Mouse (Mus musculus) neural tube, embryonic 11.5 days (tissue): ENCODE measurements around the gene Relb. TPM values are rescaled to one million over a fixed set of nuclear protein-coding genes. Genes with fewer than 3 reads are reported as not detected.

Experiments
- ATAC-seq: fragments of 200-750 bp; cut with Nextera tagmentation; 2 replicates; pipeline ENCODE4 v1.8.0; 2017; ENCODE audit warnings: moderate number of reproducible peaks, mild to moderate bottlenecking, moderate TSS enrichment, moderate library complexity; ENCODE audit not compliant: insufficient read depth, low FRiP score, low TSS enrichment
- DNase-seq: peaks from one replicate; pipeline ENCODE4 v3.0.0-alpha.2; 2015; ENCODE audit warnings: low spot score
- H3K27ac ChIP-seq: fragments of 300-500 bp; sonication (generic); 2 replicates; pipeline ENCODE4 v1.5.1; 2014; ENCODE audit warnings: low read depth, mild to moderate bottlenecking, low read length
- H3K27me3 ChIP-seq: fragments of 300-500 bp; sonication (generic); 2 replicates; pipeline ENCODE4 v1.6.1; 2014; ENCODE audit warnings: mild to moderate bottlenecking, low read length, mixed read lengths; ENCODE audit not compliant: control insufficient read depth, insufficient read depth
- H3K36me3 ChIP-seq: fragments of 300-500 bp; sonication (generic); 2 replicates; pipeline ENCODE4 v1.6.1; 2014; ENCODE audit warnings: mild to moderate bottlenecking, low read length, moderate library complexity, mixed read lengths; ENCODE audit not compliant: control insufficient read depth, insufficient read depth
- H3K4me1 ChIP-seq: fragments of 300-500 bp; sonication (generic); 2 replicates; pipeline ENCODE4 v1.6.1; 2014; ENCODE audit warnings: low read length, mixed read lengths; ENCODE audit not compliant: control insufficient read depth, insufficient read depth
- H3K4me2 ChIP-seq: fragments of 300-500 bp; sonication (generic); 2 replicates; pipeline ENCODE4 v1.6.1; 2014; ENCODE audit warnings: low read depth, mild to moderate bottlenecking, moderate library complexity
- H3K4me3 ChIP-seq: fragments of 300-500 bp; sonication (generic); 2 replicates; pipeline ENCODE4 v1.5.1; 2014; ENCODE audit warnings: low read depth, low read length
- H3K9ac ChIP-seq: fragments of 300-500 bp; sonication (generic); 2 replicates; pipeline ENCODE4 v1.6.1; 2014; ENCODE audit warnings: mild to moderate bottlenecking, low read length
- H3K9me3 ChIP-seq: fragments of 300-500 bp; sonication (generic); 2 replicates; pipeline ENCODE4 v1.6.1; 2016; ENCODE audit warnings: low read length; ENCODE audit not compliant: control insufficient read depth
- WGBS: fragments of 180-500 bp; shearing (Covaris S2); extraction: QIAGEN DNeasy Blood & Tissue Kit; methylation state at CpG from one replicate; pipeline ENCODE4 v1.1.7; 2014; 5-methylcytosine and 5-hydroxymethylcytosine counted together
- polyA plus RNA-seq: library from polyadenylated mRNA; unstranded; fragments of >200 nt; fragmentation: Nextera tagmentation; extraction: Ambion mirVana; gene quantifications from 2 replicates; pipeline ENCODE4 v1.2.1, GENCODE M21; 2014

Relb gene
- polyA plus RNA-seq, 1 experiment from 2014 or later = 3.8 TPM

- H3K27me3 ChIP-seq = peaks cover 39% of the 10 kb centered on the region
These were observed 50.8 kb downstream of the Relb start for GRCm38 (mm10) chr7:19578436-19578835.

DNA sequence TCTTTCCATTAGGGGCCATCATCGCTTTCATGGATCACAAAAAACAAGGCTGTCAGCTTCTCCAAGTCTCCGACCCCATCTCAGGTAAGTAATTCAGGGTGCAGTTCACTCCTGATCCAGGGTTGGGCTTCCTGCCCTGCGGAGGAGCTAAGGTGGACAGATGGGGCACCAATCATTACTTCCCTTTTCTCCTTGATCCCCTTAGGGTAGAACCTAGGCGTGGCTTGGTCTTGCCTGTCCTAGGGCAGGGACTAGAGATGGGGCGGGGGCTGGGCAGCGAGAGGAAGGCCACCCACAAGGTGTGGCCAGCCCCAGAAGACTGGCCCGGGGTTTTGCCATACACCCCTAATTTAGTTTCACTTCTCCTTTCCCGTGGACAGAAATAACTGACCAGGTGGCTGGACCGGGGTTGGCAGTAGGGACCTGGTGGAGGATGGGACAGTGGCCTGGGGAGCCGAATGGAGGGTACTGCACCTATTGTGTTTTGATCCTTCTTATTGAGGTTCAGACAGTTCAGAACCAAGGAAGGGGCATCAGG is 51.3 kb downstream of the Relb start:
- no peaks in the 10 kb centered on the region for H3K4me1 ChIP-seq
- peak overlapping the region; percentile 22; the same call in 1 of the 2 replicates for H3K4me3 ChIP-seq
- H3K27me3 ChIP-seq = peaks cover 39% of the 10 kb centered on the region
- H3K4me2 ChIP-seq = peak overlapping the region; percentile 48
- 15% methylated on average over 10 of the region's 10 CpGs for WGBS
- H3K9me3 ChIP-seq = no peaks in the 10 kb centered on the region
- H3K36me3 ChIP-seq = peaks cover 4% of the 10 kb centered on the region; the same call in 1 of the 2 replicates
- DNase-seq = no peak
- no peak overlapping the region for H3K27ac ChIP-seq
- ATAC-seq = no peak
- no peak overlapping the region for H3K9ac ChIP-seq

More at GRCm38 (mm10) chr7:19578436-19578835, 50.8 kb downstream of the Relb start:
- DNase-seq (no peak), ATAC-seq (no peak)
- Histone ChIP-seq H3K27ac (no peak overlapping the region), H3K4me3 (no peak overlapping the region), H3K9me3 (no peaks in the 10 kb centered on the region), H3K36me3 (peaks cover 4% of the 10 kb centered on the region; the same call in 1 of the 2 replicates), H3K9ac (no peak overlapping the region), H3K4me2 (no peak overlapping the region), H3K4me1 (no peaks in the 10 kb centered on the region)
- WGBS = 61% methylated on average over 4 of the region's 4 CpGs

DNA sequence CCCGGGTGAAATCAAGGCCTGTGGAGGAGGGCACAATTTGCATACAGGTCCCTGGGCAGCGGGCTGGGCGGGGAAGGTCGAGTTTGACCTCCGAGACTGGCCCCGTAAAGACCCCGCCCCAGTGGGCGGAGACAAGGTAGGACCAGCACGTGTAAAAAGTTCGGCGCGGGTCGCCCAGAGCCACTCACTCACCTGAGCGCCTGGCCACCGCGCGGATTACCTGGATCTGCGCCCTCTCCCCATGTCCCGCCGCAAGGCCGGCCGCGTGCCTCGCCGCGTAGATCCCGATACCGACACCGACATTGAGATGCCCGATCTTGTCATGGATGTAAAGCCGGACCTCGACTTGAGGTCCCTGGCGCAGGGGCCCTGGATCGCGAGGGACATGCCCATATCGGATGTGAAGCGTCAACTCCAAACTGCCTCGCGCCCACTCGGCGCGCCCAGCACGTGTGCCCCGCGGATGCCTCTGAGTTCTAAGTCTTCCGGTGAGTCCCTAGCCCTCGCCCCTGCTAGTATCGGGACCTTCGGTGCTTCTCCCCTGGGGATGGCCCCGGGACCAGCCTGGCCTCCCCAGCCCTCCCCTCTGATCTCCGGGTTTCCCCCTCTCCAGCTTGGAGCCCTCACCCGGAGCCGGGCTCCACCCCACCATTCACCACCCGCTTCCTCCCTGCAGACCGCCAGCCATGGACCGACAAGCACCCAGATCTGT is 51.9 kb downstream of the Relb start, which contains the start of the genes Zfp296 and Gemin7:
TSS of gene Zfp296 (plus strand) at position 147 of the 712 bp plus-strand sequence.
TSS of gene Gemin7 (minus strand) at position 455 of the 712 bp plus-strand sequence.
- Histone ChIP-seq H3K27ac (no peak within 1 kb of the TSS), H3K9me3 (no peaks in the 10 kb centered on the region), H3K4me3 (peak within 1 kb of the TSS; percentile 22), H3K27me3 (peaks cover 39% of the 10 kb centered on the region), H3K4me1 (peaks cover 5% of the 10 kb centered on the region; the same call in 1 of the 2 replicates), H3K4me2 (peak within 1 kb of the TSS; percentile 48), H3K36me3 (peaks cover 2% of the 10 kb centered on the region; the same call in 1 of the 2 replicates), H3K9ac (no peak within 1 kb of the TSS)
- DNase-seq = peak; percentile 48
- WGBS = 1% methylated on average over 56 of the region's 56 CpGs
- ATAC-seq = no peak

GRCm38 (mm10) chr7:19575559-19575958 is 53.7 kb downstream of the Relb start:
- Histone ChIP-seq H3K4me3 (no peak overlapping the region), H3K9me3 (no peaks in the 10 kb centered on the region), H3K27ac (no peak overlapping the region), H3K36me3 (no peaks in the 10 kb centered on the region), H3K9ac (no peak overlapping the region), H3K27me3 (peaks cover 39% of the 10 kb centered on the region), H3K4me1 (peaks cover 7% of the 10 kb centered on the region; the same call in 1 of the 2 replicates), H3K4me2 (no peak overlapping the region)
- ATAC-seq = no peak
- DNase-seq = no peak
- 47% methylated on average over 3 of the region's 3 CpGs for WGBS

DNA sequence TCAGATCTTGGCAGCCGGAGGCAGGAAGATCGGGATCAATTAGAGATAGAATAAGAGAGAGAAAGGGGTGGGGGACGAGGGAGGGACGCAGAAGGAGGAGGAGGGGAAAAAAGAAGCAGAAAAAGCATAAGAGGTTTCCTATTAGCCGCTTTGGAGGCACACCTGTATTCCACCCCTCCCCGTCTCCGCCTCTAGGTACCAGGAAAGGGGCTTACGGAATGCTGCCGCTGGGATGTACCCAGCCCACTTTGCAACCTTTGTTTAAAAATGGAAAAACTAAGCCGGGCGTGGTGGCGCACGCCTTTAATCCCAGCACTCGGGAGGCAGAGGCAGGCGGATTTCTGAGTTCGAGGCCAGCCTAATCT is 55.5 kb downstream of the Relb start:
- no peaks in the 10 kb centered on the region for H3K9me3 ChIP-seq
- H3K4me3 ChIP-seq = peak overlapping the region; percentile 71
- peaks cover 2% of the 10 kb centered on the region; the same call in 1 of the 2 replicates for H3K36me3 ChIP-seq
- no peak for ATAC-seq
- no peak for DNase-seq
- WGBS = 22% methylated on average over 16 of the region's 16 CpGs
- peaks cover 7% of the 10 kb centered on the region; the same call in 1 of the 2 replicates for H3K4me1 ChIP-seq
- peak overlapping the region; percentile 81 for H3K9ac ChIP-seq
- H3K27ac ChIP-seq = no peak overlapping the region
- H3K27me3 ChIP-seq = peaks cover 32% of the 10 kb centered on the region
- peak overlapping the region; percentile 83 for H3K4me2 ChIP-seq

DNA sequence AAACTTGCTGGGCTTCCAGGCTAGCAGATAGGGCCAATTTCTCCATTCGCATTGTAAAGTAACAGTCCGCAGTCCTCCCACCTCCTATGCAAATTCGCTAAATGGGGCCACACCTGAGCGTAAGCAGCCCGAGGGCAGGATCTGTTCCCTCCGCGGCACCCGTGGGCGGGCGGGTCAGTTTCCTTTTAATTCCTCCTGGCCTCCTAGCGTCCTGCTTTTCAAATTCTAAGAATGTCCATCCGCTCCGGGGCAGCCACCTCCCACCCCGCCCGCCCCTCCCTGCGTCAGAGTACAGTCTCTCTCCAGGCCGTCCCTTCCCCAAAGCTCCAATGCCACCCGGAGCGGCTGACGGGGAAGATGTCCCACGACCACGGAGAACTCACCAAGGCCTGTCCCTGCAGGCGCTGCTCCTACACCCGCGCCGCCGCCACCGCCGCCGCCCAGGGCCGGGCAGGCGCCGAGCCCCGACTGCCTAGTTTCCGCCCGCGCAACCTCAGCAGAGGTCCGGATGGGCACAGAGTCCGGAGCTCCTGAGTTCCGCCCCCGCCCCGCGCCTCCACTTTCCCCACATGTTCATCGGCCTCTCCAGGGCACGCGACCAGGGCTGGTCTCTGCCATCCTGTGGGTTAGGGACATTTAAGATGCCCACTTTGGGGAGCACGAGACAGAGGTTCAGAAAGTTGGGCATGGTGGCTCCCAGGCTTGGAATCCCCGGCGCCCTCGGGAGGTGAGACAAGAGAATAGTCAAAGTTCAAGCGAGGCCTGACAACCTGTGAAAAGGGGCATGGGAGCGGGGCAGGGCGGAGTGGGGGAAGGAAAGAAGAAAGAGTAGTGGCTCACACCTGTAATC is 56.1 kb downstream of the Relb start:
- DNase-seq = peak; percentile 88
- H3K27ac ChIP-seq = no peak overlapping the region; the same call in 1 of the 2 replicates
- H3K9ac ChIP-seq = peak overlapping the region; percentile 81
- peaks cover 25% of the 10 kb centered on the region for H3K27me3 ChIP-seq
- no peaks in the 10 kb centered on the region for H3K9me3 ChIP-seq
- ATAC-seq = peak; percentile 85
- peak overlapping the region; percentile 83 for H3K4me2 ChIP-seq
- peaks cover 7% of the 10 kb centered on the region; the same call in 1 of the 2 replicates for H3K4me1 ChIP-seq
- peak overlapping the region; percentile 71 for H3K4me3 ChIP-seq
- H3K36me3 ChIP-seq = peaks cover 4% of the 10 kb centered on the region; the same call in 1 of the 2 replicates
- WGBS = under 1% methylated on average over 45 of the region's 53 CpGs

GRCm38 (mm10) chr7:19569647-19570046 is 59.6 kb downstream of the Relb start:
- DNase-seq = no peak
- H3K27ac ChIP-seq = no peak overlapping the region
- peaks cover 7% of the 10 kb centered on the region; the same call in 1 of the 2 replicates for H3K4me1 ChIP-seq
- H3K9me3 ChIP-seq = no peaks in the 10 kb centered on the region
- H3K4me3 ChIP-seq = no peak overlapping the region
- ATAC-seq = no peak
- no peak overlapping the region for H3K9ac ChIP-seq
- no peak overlapping the region for H3K4me2 ChIP-seq
- peaks cover 12% of the 10 kb centered on the region for H3K36me3 ChIP-seq
- H3K27me3 ChIP-seq = no peaks in the 10 kb centered on the region
- WGBS = 86% methylated on average over 3 of the region's 3 CpGs

DNA sequence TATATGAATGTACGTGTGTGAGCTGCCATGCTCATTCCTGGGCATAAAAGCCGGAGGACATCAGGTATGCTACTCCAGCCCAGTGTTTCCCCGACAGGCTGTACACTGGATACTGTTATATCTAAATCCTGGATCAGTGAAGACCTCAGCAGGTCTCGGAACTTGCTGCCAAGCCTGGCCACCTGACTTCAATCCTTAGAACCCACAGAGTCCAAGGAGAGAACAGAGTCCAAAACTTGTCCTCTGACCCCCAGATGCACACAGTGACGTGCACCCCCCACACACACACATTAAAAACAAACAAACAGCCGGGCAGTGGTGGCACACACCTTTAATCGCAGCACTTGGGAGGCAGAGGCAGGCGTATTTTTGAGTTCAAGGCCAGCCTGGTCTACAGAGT is 61.8 kb downstream of the Relb start:
- Histone ChIP-seq H3K27ac (no peak overlapping the region), H3K9me3 (no peaks in the 10 kb centered on the region), H3K9ac (no peak overlapping the region), H3K36me3 (peaks cover 17% of the 10 kb centered on the region), H3K27me3 (no peaks in the 10 kb centered on the region), H3K4me3 (no peak overlapping the region), H3K4me1 (peaks cover 6% of the 10 kb centered on the region; the same call in 1 of the 2 replicates), H3K4me2 (no peak overlapping the region)
- ATAC-seq (no peak), DNase-seq (no peak)
- 88% methylated on average over 8 of the region's 8 CpGs for WGBS
